Comparison of ENCODE assay signal across 10 mouse cellular contexts in genomic region chrX:77487922-77488799, GRCm38 (mm10). TPM values are rescaled to one million over a fixed set of nuclear protein-coding genes. Genes with fewer than 3 reads are reported as not detected.
DNase-seq lines count a peak whose midpoint lies in the region; ATAC-seq and TF ChIP-seq lines count a peak whose summit lies in the region.
"Had no signal": no experiment of that assay in that cellular context is flagged by ENCODE, and none has a peak within 500 bp of the region (broad histone marks: within the 10 kb centered on the region; RNA-seq: fewer than 3 reads in every experiment).

No protein-coding gene starts in this region.

- no peak overlapping the region for H3K27ac ChIP-seq in heart, embryonic 12.5 days (ENCODE audit: poor library complexity, severe bottlenecking)
- peak overlapping the region; percentile 40; the same call in 1 of the 2 replicates for H3K27ac ChIP-seq in olfactory bulb, adult 2 months (ENCODE audit: insufficient read depth, low read depth, low read length)
- no peak overlapping the region for H3K27ac ChIP-seq in liver, postnatal 0 days (ENCODE audit: low read depth)
- H3K27ac ChIP-seq: liver, embryonic 14.5 days had no signal

- peaks cover 6% of the 10 kb centered on the region; the same call in 1 of the 2 replicates for H3K4me1 ChIP-seq in heart, embryonic 12.5 days (replicated peaks)
- 0 out of 2 replicates have a peak, but pooled peaks cover 2% of the 10 kb centered on the region for H3K4me1 ChIP-seq in olfactory bulb, adult 2 months (ENCODE audit: control insufficient read depth, insufficient read depth, low read length)
- H3K4me1 ChIP-seq in liver, postnatal 0 days (ENCODE audit: insufficient read depth), result no peaks in the 10 kb centered on the region

- no peak for TF ChIP-seq CTCF in olfactory bulb, adult 2 months (IDR thresholded peaks at IDR 0.05; ENCODE audit: insufficient read depth, low read depth, low read length)
- TF ChIP-seq CTCF in liver, postnatal 0 days (IDR thresholded peaks at IDR 0.05; ENCODE audit: low read depth), result no peak

- no peaks in the 10 kb centered on the region for H3K27me3 ChIP-seq in heart, embryonic 12.5 days (replicated peaks)
- no peaks in the 10 kb centered on the region for H3K27me3 ChIP-seq in liver, postnatal 0 days (ENCODE audit: insufficient read depth, low read length)

- DNase-seq in heart, adult 18-20 months, result peak; percentile 56 to 71
- peak; percentile 23 to 25 for DNase-seq in right cerebral cortex, postnatal 10 days (ENCODE audit: low spot score in 2 of 2)
- DNase-seq in right cerebral cortex, postnatal 4 days, result no peak
- DNase-seq in heart, postnatal 10 days, result peak; percentile 47 to 70
- no peak for DNase-seq in liver, postnatal 0 days
- no peak for DNase-seq in embryo, embryonic 10.5 days (ENCODE audit: low spot score)

- H3K4me2 ChIP-seq in heart, embryonic 12.5 days, result no peak overlapping the region
- H3K4me2 ChIP-seq in liver, postnatal 0 days (ENCODE audit: low read depth, low read length), result no peak overlapping the region

- no peak overlapping the region for H3K4me3 ChIP-seq in heart, embryonic 12.5 days
- no peak overlapping the region for H3K4me3 ChIP-seq in olfactory bulb, adult 2 months (ENCODE audit: insufficient read depth, low read depth, low read length)
- no peak overlapping the region for H3K4me3 ChIP-seq in liver, postnatal 0 days (ENCODE audit: low read depth, low read length)

- TF ChIP-seq POLR2A in olfactory bulb, adult 2 months (IDR thresholded peaks at IDR 0.05; ENCODE audit: insufficient read depth, low read depth, low read length), result no peak

- intact Hi-C loops in heart, postnatal 10 days (cut with DNase I), result no loop called here

- H3K9ac ChIP-seq in heart, embryonic 12.5 days, result no peak overlapping the region
- no peak overlapping the region for H3K9ac ChIP-seq in liver, postnatal 0 days (replicated peaks)
- H3K9ac ChIP-seq: liver, embryonic 14.5 days had no signal

- TF ChIP-seq EP300 in liver, postnatal 0 days (IDR thresholded peaks at IDR 0.05; ENCODE audit: low read depth), result no peak

- 63% methylated on average over 7 of the region's 7 CpGs for WGBS in heart, embryonic 12.5 days
- WGBS in olfactory bulb, adult 2 months, result 27% methylated on average over 7 of the region's 7 CpGs
- 74% methylated on average over 7 of the region's 7 CpGs for WGBS in liver, postnatal 0 days (ENCODE audit: insufficient replicate concordance)

- ATAC-seq in heart, embryonic 12.5 days (ENCODE audit: insufficient number of reproducible peaks, low FRiP score), result no peak
- ATAC-seq in liver, postnatal 0 days, result no peak
- ATAC-seq: inflammation-experienced regulatory T-cells, adult 6 months had no signal

- H3K9me3 ChIP-seq in heart, embryonic 12.5 days (replicated peaks), result 0 out of 2 replicates have a peak, but pooled peaks cover under 1% of the 10 kb centered on the region
- H3K9me3 ChIP-seq in liver, postnatal 0 days (ENCODE audit: low read length), result no peaks in the 10 kb centered on the region

- H3K36me3 ChIP-seq in heart, embryonic 12.5 days, result no peaks in the 10 kb centered on the region
- H3K36me3 ChIP-seq in liver, postnatal 0 days (replicated peaks; ENCODE audit: insufficient read depth, low read length), result no peaks in the 10 kb centered on the region

RNA-seq across cellular contexts. Expression of gene Tbl1x, which starts 22.7 kb away (rescaled TPM):
- total RNA-seq in heart, adult 18-20 months (2021), result 10 to 100 TPM; 29.2 to 31.6 TPM
- 63.4 and 63.6 TPM in 2 replicates for polyA plus RNA-seq in heart, embryonic 12.5 days (2016; fragmentation: Nextera tagmentation; extraction: Ambion mirVana)
- total RNA-seq in heart, postnatal 10 days (2021), result 10 to 100 TPM; 54.4 to 60.4 TPM
- polyA plus RNA-seq in olfactory bulb, adult 2 months (2012; ENCODE audit: insufficient read depth, insufficient read length, low replicate concordance, missing spikeins), result 58.0 and 148 TPM in 2 replicates
- polyA plus RNA-seq in liver, postnatal 0 days (2015; fragmentation: Nextera tagmentation; extraction: Ambion mirVana), result 10.3 and 11.6 TPM in 2 replicates

Comparison
In these comparisons a context has a peak if more than half of its experiments do, and no peak if none do; other contexts are left out.
1. DNase-seq: peak in heart, adult 18-20 months (2 of 2), right cerebral cortex, postnatal 10 days (2 of 2) and heart, postnatal 10 days (2 of 2); none in right cerebral cortex, postnatal 4 days (single experiment), liver, postnatal 0 days (single experiment) and embryo, embryonic 10.5 days (single experiment).